Mouse (Mus musculus): Measurements from ENCODE around the gene Treml2. TPM values are rescaled to one million over a fixed set of nuclear protein-coding genes. Genes with fewer than 3 reads are reported as not detected.

The Treml2 gene
- polyA plus RNA-seq, 1 experiment from 2014 or later: not detected

GRCm38 (mm10) chr17:48280943-48281738, 18.2 kb upstream of the Treml2 start:
- Histone ChIP-seq H3K4me3 (ENCODE audit: low read length) (peak overlapping the region; percentile 22), H3K27me3 (ENCODE audit: control insufficient read depth, insufficient read depth, low read length) (no peaks in the 10 kb centered on the region), H3K9me3 (ENCODE audit: control insufficient read depth, low read length) (no peaks in the 10 kb centered on the region), H3K4me1 (ENCODE audit: control insufficient read depth, insufficient read depth, low read length) (0 out of 2 replicates have a peak, but pooled peaks cover 2% of the 10 kb centered on the region), H3K36me3 (ENCODE audit: control insufficient read depth, insufficient read depth, low read length) (no peaks in the 10 kb centered on the region), H3K4me2 (replicated peaks; ENCODE audit: low read depth, low read length) (peak overlapping the region; percentile 25), H3K27ac (ENCODE audit: low read depth, low read length) (peak overlapping the region; percentile 62; the same call in 1 of the 2 replicates), H3K9ac (ENCODE audit: low read depth, low read length) (no peak overlapping the region)
- peak; percentile 73 for ATAC-seq (ENCODE audit: low FRiP score, low TSS enrichment)
- WGBS: 42% methylated on average over 18 of the region's 18 CpGs

DNA sequence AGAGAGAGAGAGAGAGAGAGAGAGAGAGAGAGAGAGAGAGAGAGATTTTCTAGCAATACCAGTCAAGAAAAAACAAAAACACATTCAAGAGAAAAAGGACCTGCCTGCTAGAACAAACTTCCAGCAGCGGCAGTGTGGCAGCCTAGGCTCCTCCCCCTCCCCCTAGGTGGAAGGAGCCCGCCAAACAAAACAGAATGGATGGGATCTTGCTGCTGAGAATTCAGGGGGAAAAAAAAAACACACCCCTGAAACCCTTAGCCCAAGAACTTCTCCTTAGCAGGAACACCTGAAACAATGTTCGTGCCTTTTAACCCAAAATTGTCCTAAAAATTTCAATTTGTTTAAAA, 17.6 kb upstream of the Treml2 start:
- Histone ChIP-seq H3K4me3 (ENCODE audit: low read length) (peak overlapping the region; percentile 22), H3K4me2 (replicated peaks; ENCODE audit: low read depth, low read length) (peak overlapping the region; percentile 25), H3K27me3 (ENCODE audit: control insufficient read depth, insufficient read depth, low read length) (no peaks in the 10 kb centered on the region), H3K27ac (ENCODE audit: low read depth, low read length) (0 out of 2 replicates have a peak overlapping the region, but pooled peaks have one; percentile 62), H3K9me3 (ENCODE audit: control insufficient read depth, low read length) (no peaks in the 10 kb centered on the region), H3K9ac (ENCODE audit: low read depth, low read length) (no peak overlapping the region), H3K36me3 (ENCODE audit: control insufficient read depth, insufficient read depth, low read length) (no peaks in the 10 kb centered on the region), H3K4me1 (ENCODE audit: control insufficient read depth, insufficient read depth, low read length) (0 out of 2 replicates have a peak, but pooled peaks cover 2% of the 10 kb centered on the region)
- no peak for ATAC-seq (ENCODE audit: low FRiP score, low TSS enrichment)
- 5% methylated on average over 3 of the region's 3 CpGs for WGBS

DNA sequence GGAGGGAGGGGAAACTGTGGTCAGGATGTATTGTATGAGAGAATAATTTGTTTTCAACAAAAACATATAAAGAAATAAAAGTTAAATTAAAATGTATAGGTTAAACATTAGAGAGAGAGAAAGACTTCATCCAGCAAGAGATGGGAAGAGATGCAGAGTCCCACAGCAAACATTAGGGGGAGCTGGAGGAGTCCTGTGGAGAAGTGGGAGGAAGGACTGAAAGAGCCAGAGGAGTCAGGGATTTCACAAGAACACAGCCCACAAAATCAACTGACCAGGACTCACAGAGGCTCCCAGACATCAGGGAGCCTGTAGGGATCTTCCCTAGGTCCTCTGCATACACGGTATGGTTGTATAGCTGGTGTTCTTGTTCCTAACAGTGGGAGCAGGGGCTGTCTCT, 12.5 kb upstream of the Treml2 start:
- no peaks in the 10 kb centered on the region for H3K9me3 ChIP-seq (ENCODE audit: control insufficient read depth, low read length)
- H3K4me2 ChIP-seq (replicated peaks; ENCODE audit: low read depth, low read length): no peak overlapping the region
- no peaks in the 10 kb centered on the region for H3K36me3 ChIP-seq (ENCODE audit: control insufficient read depth, insufficient read depth, low read length)
- WGBS: 67% methylated on average over 1 of the region's 1 CpGs
- no peaks in the 10 kb centered on the region for H3K27me3 ChIP-seq (ENCODE audit: control insufficient read depth, insufficient read depth, low read length)
- no peak for ATAC-seq (ENCODE audit: low FRiP score, low TSS enrichment)
- no peak overlapping the region for H3K4me3 ChIP-seq (ENCODE audit: low read length)
- H3K9ac ChIP-seq (ENCODE audit: low read depth, low read length): no peak overlapping the region
- no peak overlapping the region for H3K27ac ChIP-seq (ENCODE audit: low read depth, low read length)
- H3K4me1 ChIP-seq (ENCODE audit: control insufficient read depth, insufficient read depth, low read length): 0 out of 2 replicates have a peak, but pooled peaks cover 2% of the 10 kb centered on the region

DNA sequence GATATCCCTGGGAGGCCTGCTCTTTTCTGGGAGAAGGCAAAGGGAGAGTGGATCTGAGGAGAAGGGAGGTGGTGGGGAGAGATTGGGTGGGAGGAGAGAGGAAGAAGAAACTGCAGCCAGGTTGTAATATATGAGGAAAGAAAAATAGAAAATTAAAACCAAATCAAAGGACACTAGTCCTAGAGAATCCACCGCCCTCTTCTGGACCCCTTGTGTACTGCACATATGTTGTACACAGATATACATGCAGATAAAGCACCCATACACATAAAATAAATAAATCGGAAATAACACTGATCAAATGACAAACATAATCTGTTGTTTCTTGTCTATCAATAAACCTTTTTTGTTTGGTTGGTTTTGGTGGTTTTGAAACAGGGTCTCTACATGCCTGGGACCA, 12.0 kb upstream of the Treml2 start:
- Histone ChIP-seq H3K36me3 (ENCODE audit: control insufficient read depth, insufficient read depth, low read length) (no peaks in the 10 kb centered on the region), H3K9ac (ENCODE audit: low read depth, low read length) (no peak overlapping the region), H3K4me2 (replicated peaks; ENCODE audit: low read depth, low read length) (no peak overlapping the region), H3K4me3 (ENCODE audit: low read length) (no peak overlapping the region), H3K27ac (ENCODE audit: low read depth, low read length) (no peak overlapping the region), H3K9me3 (ENCODE audit: control insufficient read depth, low read length) (no peaks in the 10 kb centered on the region), H3K4me1 (ENCODE audit: control insufficient read depth, insufficient read depth, low read length) (0 out of 2 replicates have a peak, but pooled peaks cover 2% of the 10 kb centered on the region), H3K27me3 (ENCODE audit: control insufficient read depth, insufficient read depth, low read length) (no peaks in the 10 kb centered on the region)
- ATAC-seq (ENCODE audit: low FRiP score, low TSS enrichment): no peak
- 79% methylated on average over 2 of the region's 2 CpGs for WGBS

DNA sequence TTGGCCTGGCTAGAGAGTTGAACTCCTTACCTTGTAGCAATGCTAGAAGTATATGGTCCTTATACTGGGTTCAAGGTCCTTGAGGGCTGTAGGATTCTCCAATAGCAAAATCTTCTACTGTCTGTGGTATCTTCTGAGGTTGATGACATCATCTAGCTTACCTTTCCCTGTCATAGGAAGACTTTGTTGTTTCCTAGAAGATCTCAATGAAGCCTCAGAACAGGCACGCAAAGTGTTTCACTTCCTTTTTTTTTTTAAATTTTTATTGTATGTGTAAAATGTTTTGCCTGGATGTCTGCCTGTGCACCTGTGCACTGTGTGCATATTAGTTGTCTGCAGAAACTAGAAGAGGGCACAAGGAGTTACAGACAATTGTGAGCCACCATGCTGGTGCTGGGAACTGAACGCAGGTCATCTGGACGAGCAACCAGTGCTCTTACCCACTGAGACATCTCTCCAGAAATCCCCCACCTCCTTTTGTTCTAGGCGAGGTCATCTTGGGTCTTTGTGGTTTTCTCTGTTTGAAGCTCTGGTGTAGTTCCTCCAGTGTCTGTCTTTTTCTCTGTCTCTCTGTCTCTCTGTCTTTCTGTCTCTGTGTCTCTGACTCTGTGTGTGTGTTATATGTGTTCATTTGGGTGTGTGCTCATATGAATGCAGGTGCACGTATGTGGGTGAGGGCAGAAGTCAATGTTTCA, 5.7 kb upstream of the Treml2 start:
- no peak overlapping the region for H3K4me3 ChIP-seq (ENCODE audit: low read length)
- H3K36me3 ChIP-seq (ENCODE audit: control insufficient read depth, insufficient read depth, low read length): no peaks in the 10 kb centered on the region
- no peak overlapping the region for H3K9ac ChIP-seq (ENCODE audit: low read depth, low read length)
- no peaks in the 10 kb centered on the region for H3K9me3 ChIP-seq (ENCODE audit: control insufficient read depth, low read length)
- no peak overlapping the region for H3K27ac ChIP-seq (ENCODE audit: low read depth, low read length)
- H3K27me3 ChIP-seq (ENCODE audit: control insufficient read depth, insufficient read depth, low read length): no peaks in the 10 kb centered on the region
- no peaks in the 10 kb centered on the region for H3K4me1 ChIP-seq (ENCODE audit: control insufficient read depth, insufficient read depth, low read length)
- whole genome bisulfite sequencing: 85% methylated on average over 5 of the region's 5 CpGs
- no peak overlapping the region for H3K4me2 ChIP-seq (replicated peaks; ENCODE audit: low read depth, low read length)
- ATAC-seq (ENCODE audit: low FRiP score, low TSS enrichment): no peak

GRCm38 (mm10) chr17:48299756-48300155, 458 bp downstream of the Treml2 start:
- no peaks in the 10 kb centered on the region for H3K4me1 ChIP-seq (ENCODE audit: control insufficient read depth, insufficient read depth, low read length)
- no peak overlapping the region for H3K9ac ChIP-seq (ENCODE audit: low read depth, low read length)
- no peaks in the 10 kb centered on the region; the same call in 1 of the 2 replicates for H3K27me3 ChIP-seq (ENCODE audit: control insufficient read depth, insufficient read depth, low read length)
- ATAC-seq (ENCODE audit: low FRiP score, low TSS enrichment): no peak
- no peak overlapping the region for H3K4me3 ChIP-seq (ENCODE audit: low read length)
- H3K9me3 ChIP-seq (ENCODE audit: control insufficient read depth, low read length): no peaks in the 10 kb centered on the region
- H3K4me2 ChIP-seq (replicated peaks; ENCODE audit: low read depth, low read length): no peak overlapping the region
- no peak overlapping the region for H3K27ac ChIP-seq (ENCODE audit: low read depth, low read length)
- WGBS: 51% methylated on average over 7 of the region's 7 CpGs
- H3K36me3 ChIP-seq (ENCODE audit: control insufficient read depth, insufficient read depth, low read length): no peaks in the 10 kb centered on the region

DNA sequence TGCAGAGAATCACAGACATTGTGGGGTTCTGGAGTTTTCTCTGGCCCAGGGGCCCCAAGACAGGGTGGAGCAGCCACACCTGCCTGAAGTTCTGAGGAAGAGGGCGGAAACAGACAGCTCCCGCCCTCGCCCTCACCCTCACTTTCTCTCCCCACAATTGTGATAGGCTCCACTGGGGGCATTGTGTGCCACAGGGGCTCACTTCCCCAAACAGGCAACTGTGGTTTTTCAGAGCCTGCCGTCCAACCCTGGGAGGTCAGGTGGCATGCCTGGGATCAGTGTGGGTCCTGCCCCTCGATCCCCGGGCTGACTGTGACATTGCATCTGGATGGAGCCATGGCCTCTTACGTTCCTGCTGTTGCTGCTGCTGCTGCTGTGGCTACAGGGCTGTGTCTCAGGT, 901 bp downstream of the Treml2 start:
- H3K4me2 ChIP-seq (replicated peaks; ENCODE audit: low read depth, low read length): no peak overlapping the region
- no peak overlapping the region for H3K4me3 ChIP-seq (ENCODE audit: low read length)
- H3K27me3 ChIP-seq (ENCODE audit: control insufficient read depth, insufficient read depth, low read length): no peaks in the 10 kb centered on the region; the same call in 1 of the 2 replicates
- 73% methylated on average over 7 of the region's 7 CpGs for WGBS
- no peaks in the 10 kb centered on the region for H3K36me3 ChIP-seq (ENCODE audit: control insufficient read depth, insufficient read depth, low read length)
- no peaks in the 10 kb centered on the region for H3K4me1 ChIP-seq (ENCODE audit: control insufficient read depth, insufficient read depth, low read length)
- ATAC-seq (ENCODE audit: low FRiP score, low TSS enrichment): no peak
- no peak overlapping the region for H3K27ac ChIP-seq (ENCODE audit: low read depth, low read length)
- H3K9me3 ChIP-seq (ENCODE audit: control insufficient read depth, low read length): no peaks in the 10 kb centered on the region
- no peak overlapping the region for H3K9ac ChIP-seq (ENCODE audit: low read depth, low read length)

GRCm38 (mm10) chr17:48300861-48301260, 1.6 kb downstream of the Treml2 start:
- H3K9me3 ChIP-seq (ENCODE audit: control insufficient read depth, low read length): no peaks in the 10 kb centered on the region
- H3K36me3 ChIP-seq (ENCODE audit: control insufficient read depth, insufficient read depth, low read length): no peaks in the 10 kb centered on the region
- H3K9ac ChIP-seq (ENCODE audit: low read depth, low read length): no peak overlapping the region
- no peaks in the 10 kb centered on the region for H3K4me1 ChIP-seq (ENCODE audit: control insufficient read depth, insufficient read depth, low read length)
- H3K27me3 ChIP-seq (ENCODE audit: control insufficient read depth, insufficient read depth, low read length): no peaks in the 10 kb centered on the region; the same call in 1 of the 2 replicates
- no peak overlapping the region for H3K4me3 ChIP-seq (ENCODE audit: low read length)
- H3K4me2 ChIP-seq (replicated peaks; ENCODE audit: low read depth, low read length): no peak overlapping the region
- no peak for ATAC-seq (ENCODE audit: low FRiP score, low TSS enrichment)
- WGBS: 80% methylated on average over 9 of the region's 9 CpGs
- no peak overlapping the region for H3K27ac ChIP-seq (ENCODE audit: low read depth, low read length)

DNA sequence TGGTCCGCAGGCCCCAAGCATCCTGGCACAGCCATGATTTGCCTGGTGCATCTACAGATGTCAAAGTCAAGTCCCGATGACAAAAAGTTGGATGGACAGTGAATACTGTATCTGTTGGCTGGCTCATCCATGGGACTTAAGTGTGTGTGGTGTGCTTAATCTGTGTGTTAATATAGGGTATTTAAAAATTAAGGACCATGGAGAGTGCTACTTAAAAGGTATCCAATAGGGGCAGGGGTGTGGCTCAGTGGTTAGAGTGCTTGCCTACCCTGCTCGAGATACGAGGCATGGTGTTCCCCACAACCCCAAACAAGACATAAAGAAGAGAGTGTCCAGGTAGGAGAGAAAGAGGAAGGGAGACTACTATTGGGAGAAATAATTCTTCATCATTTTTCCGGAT, 2.5 kb downstream of the Treml2 start:
- H3K4me1 ChIP-seq (ENCODE audit: control insufficient read depth, insufficient read depth, low read length): no peaks in the 10 kb centered on the region
- no peak overlapping the region for H3K27ac ChIP-seq (ENCODE audit: low read depth, low read length)
- H3K9me3 ChIP-seq (ENCODE audit: control insufficient read depth, low read length): no peaks in the 10 kb centered on the region
- 87% methylated on average over 5 of the region's 5 CpGs for WGBS
- H3K36me3 ChIP-seq (ENCODE audit: control insufficient read depth, insufficient read depth, low read length): no peaks in the 10 kb centered on the region
- no peak for ATAC-seq (ENCODE audit: low FRiP score, low TSS enrichment)
- no peaks in the 10 kb centered on the region; the same call in 1 of the 2 replicates for H3K27me3 ChIP-seq (ENCODE audit: control insufficient read depth, insufficient read depth, low read length)
- no peak overlapping the region for H3K9ac ChIP-seq (ENCODE audit: low read depth, low read length)
- H3K4me3 ChIP-seq (ENCODE audit: low read length): no peak overlapping the region
- H3K4me2 ChIP-seq (replicated peaks; ENCODE audit: low read depth, low read length): no peak overlapping the region

Data from kidney, embryonic 14.5 days (tissue).